Mouse (Mus musculus) testis, adult 2 months (tissue): ENCODE results near the gene Ypel2. TPM values are rescaled to one million over a fixed set of nuclear protein-coding genes. Genes with fewer than 3 reads are reported as not detected.

Source experiments
- H3K27ac ChIP-seq: fragments of 200-500 bp; 2 replicates; pipeline ENCODE4 v1.5.1; 2012; ENCODE audit warnings: low read depth, low read length; ENCODE audit not compliant: control insufficient read depth, insufficient read depth
- H3K27me3 ChIP-seq: fragments of 200-500 bp; 2 replicates; pipeline ENCODE4 v1.6.1; 2012; ENCODE audit warnings: mild to moderate bottlenecking, low read length, moderate library complexity; ENCODE audit not compliant: control insufficient read depth, insufficient read depth
- H3K36me3 ChIP-seq: fragments of 200-500 bp; 2 replicates; pipeline ENCODE4 v1.6.1; 2012; ENCODE audit warnings: mild to moderate bottlenecking, low read length; ENCODE audit not compliant: control insufficient read depth, insufficient read depth
- H3K4me1 ChIP-seq: fragments of 200-500 bp; 2 replicates; pipeline ENCODE4 v1.6.1; 2012; ENCODE audit warnings: low read length; ENCODE audit not compliant: control insufficient read depth, insufficient read depth
- H3K4me3 ChIP-seq: fragments of 200-500 bp; 2 replicates; pipeline ENCODE4 v1.5.1; 2012; ENCODE audit warnings: low read depth, mild to moderate bottlenecking, low read length, moderate library complexity, mixed read lengths; ENCODE audit not compliant: control insufficient read depth
- CTCF ChIP-seq: fragments of 200-500 bp; IDR thresholded peaks from 2 replicates; pipeline ENCODE4 v1.5.1; 2012; ENCODE audit warnings: low read depth, mild to moderate bottlenecking, inconsistent platforms, low read length, moderate library complexity; ENCODE audit not compliant: control insufficient read depth, insufficient read depth, insufficient replicate concordance
- POLR2A ChIP-seq: fragments of 200-500 bp; IDR thresholded peaks from 2 replicates; pipeline ENCODE4 v1.6.1; 2012; ENCODE audit warnings: low read depth, mild to moderate bottlenecking, inconsistent platforms, low read length, moderate library complexity; ENCODE audit not compliant: control insufficient read depth
- polyA plus RNA-seq: library from polyadenylated mRNA; depleted of rRNA; stranded (reverse); fragments of >200 nt; gene quantifications from 2 replicates; pipeline ENCODE4 v1.2.3, GENCODE M21; 2012

The Ypel2 gene
- polyA plus RNA-seq, 1 experiment, result 1.5 TPM

- no peaks in the 10 kb centered on the region for H3K27me3 ChIP-seq
- TF ChIP-seq CTCF (no peak), POLR2A (no peak)
- no peaks in the 10 kb centered on the region for H3K4me1 ChIP-seq
- no peak overlapping the region for H3K4me3 ChIP-seq
- no peak overlapping the region for H3K27ac ChIP-seq
- H3K36me3 ChIP-seq, result no peaks in the 10 kb centered on the region
These were observed 48.4 kb downstream of the Ypel2 start for GRCm38 (mm10) chr11:86945058-86945457.

- Histone ChIP-seq H3K27me3 (no peaks in the 10 kb centered on the region), H3K36me3 (no peaks in the 10 kb centered on the region), H3K27ac (no peak overlapping the region), H3K4me1 (no peaks in the 10 kb centered on the region), H3K4me3 (no peak overlapping the region)
- TF ChIP-seq POLR2A (no peak), CTCF (no peak)
These were observed 49.0 kb downstream of the Ypel2 start for GRCm38 (mm10) chr11:86944539-86944938.

- H3K27me3 ChIP-seq, result no peaks in the 10 kb centered on the region
- no peaks in the 10 kb centered on the region for H3K36me3 ChIP-seq
- H3K27ac ChIP-seq, result no peak overlapping the region
- H3K4me3 ChIP-seq, result no peak overlapping the region
- no peaks in the 10 kb centered on the region for H3K4me1 ChIP-seq
- TF ChIP-seq POLR2A (no peak), CTCF (no peak)
These were observed 51.6 kb downstream of the Ypel2 start for GRCm38 (mm10) chr11:86941904-86942303.

GRCm38 (mm10) chr11:86939503-86939902, 54.0 kb downstream of the Ypel2 start:
- H3K27ac ChIP-seq, result no peak overlapping the region
- no peaks in the 10 kb centered on the region for H3K4me1 ChIP-seq
- TF ChIP-seq CTCF, result no peak
- no peak for TF ChIP-seq POLR2A
- no peak overlapping the region for H3K4me3 ChIP-seq
- no peaks in the 10 kb centered on the region for H3K36me3 ChIP-seq
- no peaks in the 10 kb centered on the region for H3K27me3 ChIP-seq

GRCm38 (mm10) chr11:86938551-86938950, 55.0 kb downstream of the Ypel2 start:
- TF ChIP-seq POLR2A (no peak), CTCF (no peak)
- H3K36me3 ChIP-seq, result no peaks in the 10 kb centered on the region
- H3K4me1 ChIP-seq, result no peaks in the 10 kb centered on the region
- no peak overlapping the region for H3K4me3 ChIP-seq
- H3K27me3 ChIP-seq, result no peaks in the 10 kb centered on the region
- H3K27ac ChIP-seq, result no peak overlapping the region

- Histone ChIP-seq H3K27ac (no peak overlapping the region), H3K4me1 (no peaks in the 10 kb centered on the region), H3K27me3 (no peaks in the 10 kb centered on the region), H3K4me3 (no peak overlapping the region), H3K36me3 (no peaks in the 10 kb centered on the region)
- TF ChIP-seq POLR2A, result no peak
These were observed 55.4 kb downstream of the Ypel2 start for GRCm38 (mm10) chr11:86938108-86938507.

GRCm38 (mm10) chr11:86936938-86937337, 56.6 kb downstream of the Ypel2 start:
- Histone ChIP-seq H3K4me1 (no peaks in the 10 kb centered on the region), H3K36me3 (no peaks in the 10 kb centered on the region), H3K27me3 (no peaks in the 10 kb centered on the region), H3K4me3 (no peak overlapping the region), H3K27ac (no peak overlapping the region)
- TF ChIP-seq CTCF, result no peak
- TF ChIP-seq POLR2A, result no peak

GRCm38 (mm10) chr11:86934895-86935294, 58.6 kb downstream of the Ypel2 start:
- TF ChIP-seq CTCF (no peak), POLR2A (no peak)
- no peak overlapping the region for H3K4me3 ChIP-seq
- no peaks in the 10 kb centered on the region for H3K36me3 ChIP-seq
- no peaks in the 10 kb centered on the region for H3K4me1 ChIP-seq
- H3K27me3 ChIP-seq, result no peaks in the 10 kb centered on the region
- no peak overlapping the region for H3K27ac ChIP-seq
